Comparison of ENCODE assay signal across 14 mouse cellular contexts in genomic region chr4:44104195-44104917, GRCm38 (mm10). TPM values are rescaled to one million over a fixed set of nuclear protein-coding genes. Genes with fewer than 3 reads are reported as not detected.
A peak's percentile ranks its signal among the peaks of the same experiment; 100 is the strongest.
DNase-seq lines count a peak whose midpoint lies in the region; ATAC-seq and TF ChIP-seq lines count a peak whose summit lies in the region.
"Had no signal": no experiment of that assay in that cellular context is flagged by ENCODE, and none has a peak within 500 bp of the region (broad histone marks: within the 10 kb centered on the region; RNA-seq: fewer than 3 reads in every experiment).

No protein-coding gene starts in this region.

- no peaks in the 10 kb centered on the region for H3K36me3 ChIP-seq in heart, adult 2 months (ENCODE audit: control insufficient read depth, insufficient read depth, low read length)
- no peaks in the 10 kb centered on the region for H3K36me3 ChIP-seq in embryonic facial prominence, embryonic 10.5 days (replicated peaks)
- no peaks in the 10 kb centered on the region for H3K36me3 ChIP-seq in heart, embryonic 15.5 days
- H3K36me3 ChIP-seq in limb, embryonic 11.5 days (ENCODE audit: control insufficient read depth, insufficient read depth, low read length), result no peaks in the 10 kb centered on the region; the same call in 1 of the 2 replicates
- H3K36me3 ChIP-seq in thymus, adult 2 months (ENCODE audit: control insufficient read depth, insufficient read depth, low read length), result no peaks in the 10 kb centered on the region
- H3K36me3 ChIP-seq in forebrain, embryonic 11.5 days (ENCODE audit: control insufficient read depth, insufficient read depth, low read length), result no peaks in the 10 kb centered on the region
- H3K36me3 ChIP-seq: midbrain, embryonic 15.5 days had no signal

- TF ChIP-seq EP300 in heart, adult 2 months (IDR thresholded peaks at IDR 0.05; ENCODE audit: insufficient read depth, low read depth, low read length), result 0 out of 2 replicates have a peak, but pooled peaks have one; percentile 9

- 0 out of 2 replicates have a peak, but pooled peaks have one; percentile 41 for ATAC-seq in heart, embryonic 15.5 days (replicated peaks; ENCODE audit: insufficient number of reproducible peaks, insufficient read depth, low FRiP score, low read depth)
- no peak for ATAC-seq in limb, embryonic 11.5 days (ENCODE audit: insufficient number of reproducible peaks, low FRiP score, low TSS enrichment, low read depth)
- no peak for ATAC-seq in forebrain, embryonic 11.5 days (replicated peaks; ENCODE audit: low FRiP score)
- ATAC-seq: hindbrain, embryonic 16.5 days; midbrain, embryonic 15.5 days had no signal

- no peak for TF ChIP-seq CTCF in heart, adult 2 months (IDR thresholded peaks at IDR 0.05)
- no peak for TF ChIP-seq CTCF in thymus, adult 2 months (IDR thresholded peaks at IDR 0.05; ENCODE audit: borderline replicate concordance, control insufficient read depth, extremely low read depth, insufficient read depth, low read length, poor library complexity)

- peaks cover 6% of the 10 kb centered on the region for H3K4me1 ChIP-seq in heart, adult 2 months (ENCODE audit: control insufficient read depth, insufficient read depth, low read length)
- peaks cover 39% of the 10 kb centered on the region for H3K4me1 ChIP-seq in embryonic facial prominence, embryonic 10.5 days
- H3K4me1 ChIP-seq in heart, embryonic 15.5 days (replicated peaks), result peaks cover 30% of the 10 kb centered on the region
- H3K4me1 ChIP-seq in limb, embryonic 11.5 days (ENCODE audit: control insufficient read depth, insufficient read depth, low read length), result peaks cover 19% of the 10 kb centered on the region
- peaks cover 45% of the 10 kb centered on the region for H3K4me1 ChIP-seq in thymus, adult 2 months (replicated peaks; ENCODE audit: control insufficient read depth, insufficient read depth, low read length)
- H3K4me1 ChIP-seq in forebrain, embryonic 11.5 days (replicated peaks; ENCODE audit: control insufficient read depth, insufficient read depth, low read length), result no peaks in the 10 kb centered on the region

- no peak overlapping the region for H3K4me2 ChIP-seq in heart, embryonic 15.5 days
- no peak overlapping the region for H3K4me2 ChIP-seq in limb, embryonic 11.5 days (ENCODE audit: low read depth, severe bottlenecking)
- no peak overlapping the region for H3K4me2 ChIP-seq in forebrain, embryonic 11.5 days (ENCODE audit: low read depth, low read length, severe bottlenecking)
- H3K4me2 ChIP-seq: midbrain, embryonic 15.5 days had no signal

- 35% methylated on average over 8 of the region's 8 CpGs for WGBS in heart, adult 2 months
- 36% methylated on average over 8 of the region's 8 CpGs for WGBS in embryonic facial prominence, embryonic 10.5 days
- 34% methylated on average over 8 of the region's 8 CpGs for WGBS in heart, embryonic 15.5 days
- WGBS in limb, embryonic 11.5 days, result 9% methylated on average over 8 of the region's 8 CpGs
- WGBS in thymus, adult 2 months, result 50% methylated on average over 8 of the region's 8 CpGs
- WGBS in forebrain, embryonic 11.5 days, result 59% methylated on average over 8 of the region's 8 CpGs

- H3K79me2 ChIP-seq in heart, adult 2 months (replicated peaks; ENCODE audit: control insufficient read depth, insufficient read depth, low read length), result no peaks in the 10 kb centered on the region

- H3K4me3 ChIP-seq in heart, adult 2 months, result no peak overlapping the region
- H3K4me3 ChIP-seq in embryonic facial prominence, embryonic 10.5 days, result no peak overlapping the region; the same call in 1 of the 2 replicates
- H3K4me3 ChIP-seq in heart, embryonic 15.5 days, result no peak overlapping the region
- no peak overlapping the region for H3K4me3 ChIP-seq in limb, embryonic 11.5 days (ENCODE audit: low read depth, low read length)
- H3K4me3 ChIP-seq in thymus, adult 2 months (ENCODE audit: control insufficient read depth, insufficient read depth, low read length), result no peak overlapping the region
- H3K4me3 ChIP-seq in forebrain, embryonic 11.5 days (ENCODE audit: low read depth, low read length), result no peak overlapping the region
- H3K4me3 ChIP-seq: gastrocnemius, adult 2 months; midbrain, embryonic 15.5 days had no signal

- DNase-seq in heart, adult 2 months, result no peak
- DNase-seq in heart, postnatal 25 days (ENCODE audit: low spot score), result no peak
- DNase-seq in embryonic facial prominence, embryonic 10.5 days (ENCODE audit: low spot score), result no peak
- no peak for DNase-seq in limb, embryonic 11.5 days (ENCODE audit: low spot score)
- DNase-seq in thymus, adult 2 months, result no peak
- no peak for DNase-seq in ovary, adult 18-20 months (ENCODE audit: low spot score)
- no peak for DNase-seq in forebrain, embryonic 11.5 days (ENCODE audit: low spot score)
- DNase-seq: adrenal gland, adult 8-10 months; cerebellum, adult 11-12 months; gastrocnemius, adult 2 months; spleen, adult 18-20 months had no signal

- no peak for TF ChIP-seq POLR2A in heart, adult 2 months (IDR thresholded peaks at IDR 0.05; ENCODE audit: insufficient read depth, low read depth, low read length)
- TF ChIP-seq POLR2A in thymus, adult 2 months (IDR thresholded peaks at IDR 0.05; ENCODE audit: control insufficient read depth, extremely low read depth, insufficient read depth, low read length, poor library complexity), result no peak

- no peak overlapping the region for H3K9ac ChIP-seq in heart, adult 2 months (ENCODE audit: low read depth, low read length)
- no peak overlapping the region for H3K9ac ChIP-seq in heart, embryonic 15.5 days
- no peak overlapping the region for H3K9ac ChIP-seq in limb, embryonic 11.5 days (ENCODE audit: low read length)
- no peak overlapping the region for H3K9ac ChIP-seq in forebrain, embryonic 11.5 days (ENCODE audit: low read length)
- H3K9ac ChIP-seq: midbrain, embryonic 15.5 days had no signal

- no peaks in the 10 kb centered on the region for H3K9me3 ChIP-seq in embryonic facial prominence, embryonic 10.5 days
- no peaks in the 10 kb centered on the region for H3K9me3 ChIP-seq in heart, embryonic 15.5 days (replicated peaks)
- no peaks in the 10 kb centered on the region; the same call in 1 of the 2 replicates for H3K9me3 ChIP-seq in limb, embryonic 11.5 days (ENCODE audit: control insufficient read depth, low read length)
- H3K9me3 ChIP-seq in forebrain, embryonic 11.5 days (ENCODE audit: control insufficient read depth, low read length), result no peaks in the 10 kb centered on the region
- H3K9me3 ChIP-seq: midbrain, embryonic 15.5 days had no signal

- no peak overlapping the region for H3K27ac ChIP-seq in heart, adult 2 months
- peak overlapping the region; percentile 21 for H3K27ac ChIP-seq in embryonic facial prominence, embryonic 10.5 days (replicated peaks)
- H3K27ac ChIP-seq in heart, embryonic 15.5 days, result no peak overlapping the region
- 0 out of 2 replicates have a peak overlapping the region, but pooled peaks have one; percentile 11 for H3K27ac ChIP-seq in limb, embryonic 11.5 days (replicated peaks; ENCODE audit: low read depth, low read length)
- H3K27ac ChIP-seq in thymus, adult 2 months (ENCODE audit: control insufficient read depth, insufficient read depth, low read length), result no peak overlapping the region; the same call in 1 of the 2 replicates
- no peak overlapping the region for H3K27ac ChIP-seq in forebrain, embryonic 11.5 days (ENCODE audit: low read depth, low read length)
- H3K27ac ChIP-seq: gastrocnemius, adult 2 months; midbrain, embryonic 15.5 days had no signal

- intact Hi-C loops in heart, adult 2 months (cut with DNase I), result no loop called here
- intact Hi-C loops in heart, postnatal 25 days (cut with DNase I), result no loop called here

- H3K27me3 ChIP-seq in heart, adult 2 months (ENCODE audit: control insufficient read depth, insufficient read depth, low read length), result no peaks in the 10 kb centered on the region
- no peaks in the 10 kb centered on the region for H3K27me3 ChIP-seq in embryonic facial prominence, embryonic 10.5 days (replicated peaks; ENCODE audit: low read depth, poor library complexity, severe bottlenecking)
- no peaks in the 10 kb centered on the region for H3K27me3 ChIP-seq in heart, embryonic 15.5 days
- no peaks in the 10 kb centered on the region for H3K27me3 ChIP-seq in limb, embryonic 11.5 days (ENCODE audit: control insufficient read depth, insufficient read depth, low read length)
- no peaks in the 10 kb centered on the region for H3K27me3 ChIP-seq in thymus, adult 2 months (ENCODE audit: control insufficient read depth, insufficient read depth, low read length)
- no peaks in the 10 kb centered on the region for H3K27me3 ChIP-seq in forebrain, embryonic 11.5 days (ENCODE audit: control insufficient read depth, insufficient read depth, low read length)
- H3K27me3 ChIP-seq: midbrain, embryonic 15.5 days had no signal

RNA-seq across cellular contexts. Expression of gene Gne, which starts 20.4 kb away (rescaled TPM):
- 10 to 100 TPM; 24.5 to 27.7 TPM for total RNA-seq in heart, adult 2 months (2021)
- polyA plus RNA-seq in heart, adult 2 months (2012; rRNA removed), result 12.9 and 17.8 TPM in 2 replicates
- 10 to 100 TPM; 25.7 to 28.7 TPM for total RNA-seq in heart, postnatal 25 days (2021)
- 20.5 and 20.8 TPM in 2 replicates for polyA plus RNA-seq in embryonic facial prominence, embryonic 10.5 days (2016; fragmentation: Nextera tagmentation; extraction: Ambion mirVana)
- polyA plus RNA-seq in heart, embryonic 15.5 days (2015; fragmentation: Nextera tagmentation; extraction: Ambion mirVana), result 27.3 and 35.2 TPM in 2 replicates
- polyA plus RNA-seq in limb, embryonic 11.5 days (2014; fragmentation: Nextera tagmentation; extraction: Ambion mirVana), result 20.7 and 20.8 TPM in 2 replicates
- polyA plus RNA-seq in thymus, adult 2 months (2012; rRNA removed), result 28.0 and 32.0 TPM in 2 replicates
- polyA plus RNA-seq in forebrain, embryonic 11.5 days (2014; fragmentation: Nextera tagmentation; extraction: Ambion mirVana), result 18.8 and 20.8 TPM in 2 replicates

Comparison
In these comparisons a context has a peak if more than half of its experiments do, and no peak if none do; other contexts are left out.
1. H3K27ac ChIP-seq: peak in embryonic facial prominence, embryonic 10.5 days (single experiment) and limb, embryonic 11.5 days (single experiment); none in heart, adult 2 months (single experiment), heart, embryonic 15.5 days (single experiment), thymus, adult 2 months (single experiment) and forebrain, embryonic 11.5 days (single experiment).